Mouse (Mus musculus) stomach, postnatal 0 days (tissue): ENCODE measurements around the gene Stk25.

Experiments
- CTCF ChIP-seq: IDR thresholded peaks from 2 replicates; pipeline ENCODE4 v1.5.1; 2016; ENCODE audit warnings: antibody characterized with exemption, low read depth, mild to moderate bottlenecking, moderate library complexity
- EP300 ChIP-seq: optimal IDR thresholded peaks from 2 replicates; pipeline ENCODE3; 2016; ENCODE audit warnings: antibody characterized with exemption

GRCm38 (mm10) chr1:93654275-93654674 lies 4.2 kb downstream of the Stk25 start:
- no peak for TF ChIP-seq CTCF
- TF ChIP-seq EP300, result no peak
